Mouse (Mus musculus) hindbrain, postnatal 0 days (tissue): Measurements from ENCODE around the gene Ets1. TPM values are rescaled to one million over a fixed set of nuclear protein-coding genes. Genes with fewer than 3 reads are reported as not detected.

Source experiments
- ATAC-seq: fragments of 200-750 bp; cut with Nextera tagmentation; 2 replicates; pipeline ENCODE4 v1.8.0; 2017; ENCODE audit warnings: mild to moderate bottlenecking, moderate TSS enrichment, moderate library complexity
- DNase-seq: peaks from one replicate; pipeline ENCODE4 v3.0.0-alpha.2; 2015; ENCODE audit warnings: low spot score
- H3K27ac ChIP-seq: fragments of 300-500 bp; sonication (generic); 2 replicates; pipeline ENCODE4 v1.5.1; 2014; ENCODE audit warnings: mild to moderate bottlenecking
- H3K27me3 ChIP-seq: fragments of 300-500 bp; sonication (generic); 2 replicates; pipeline ENCODE4 v1.6.1; 2014; ENCODE audit warnings: low read length, mixed read lengths; ENCODE audit not compliant: insufficient read depth
- H3K36me3 ChIP-seq: fragments of 300-500 bp; sonication (generic); 2 replicates; pipeline ENCODE4 v1.6.1; 2014; ENCODE audit warnings: low read length, mixed read lengths; ENCODE audit not compliant: insufficient read depth
- H3K4me1 ChIP-seq: fragments of 300-500 bp; sonication (generic); 2 replicates; pipeline ENCODE4 v1.6.1; 2014; ENCODE audit warnings: antibody characterized with exemption, low read length, mixed read lengths; ENCODE audit not compliant: insufficient read depth
- H3K4me2 ChIP-seq: fragments of 300-500 bp; sonication (generic); 2 replicates; pipeline ENCODE4 v1.6.1; 2014; ENCODE audit warnings: low read depth, mild to moderate bottlenecking, low read length, moderate library complexity, mixed read lengths
- H3K4me3 ChIP-seq: fragments of 300-500 bp; sonication (generic); 2 replicates; pipeline ENCODE4 v1.5.1; 2014; ENCODE audit warnings: low read length
- H3K9ac ChIP-seq: fragments of 300-500 bp; sonication (generic); replicated peaks from 2 replicates; pipeline ENCODE4 v1.6.1; 2014; ENCODE audit warnings: mild to moderate bottlenecking, low read length, moderate library complexity, mixed read lengths
- H3K9me3 ChIP-seq: fragments of 300-500 bp; sonication (generic); 2 replicates; pipeline ENCODE4 v1.6.1; 2016; ENCODE audit warnings: low read length, mixed read lengths
- CTCF ChIP-seq: IDR thresholded peaks from 2 replicates; pipeline ENCODE4 v1.5.1; 2016; ENCODE audit warnings: antibody characterized with exemption, control low read depth, low read depth
- WGBS: fragments of 180-500 bp; shearing (Covaris S2); extraction: QIAGEN DNeasy Blood & Tissue Kit; methylation state at CpG from one replicate; pipeline ENCODE4 v1.1.7; 2014; 5-methylcytosine and 5-hydroxymethylcytosine counted together
- polyA plus RNA-seq: library from polyadenylated mRNA; unstranded; fragments of >200 nt; fragmentation: Nextera tagmentation; extraction: Ambion mirVana; gene quantifications from 2 replicates; pipeline ENCODE4 v1.2.1, GENCODE M21; 2015
- total RNA-seq: library from RNA; depleted of rRNA; stranded (reverse); fragments of >200 nt; gene quantifications from 2 replicates; pipeline ENCODE4 v1.2.3, GENCODE M21; 2014

Ets1 gene
- total and polyA plus RNA-seq, 2 experiments from 2014 or later = 9.9 to 14.0 TPM

DNA sequence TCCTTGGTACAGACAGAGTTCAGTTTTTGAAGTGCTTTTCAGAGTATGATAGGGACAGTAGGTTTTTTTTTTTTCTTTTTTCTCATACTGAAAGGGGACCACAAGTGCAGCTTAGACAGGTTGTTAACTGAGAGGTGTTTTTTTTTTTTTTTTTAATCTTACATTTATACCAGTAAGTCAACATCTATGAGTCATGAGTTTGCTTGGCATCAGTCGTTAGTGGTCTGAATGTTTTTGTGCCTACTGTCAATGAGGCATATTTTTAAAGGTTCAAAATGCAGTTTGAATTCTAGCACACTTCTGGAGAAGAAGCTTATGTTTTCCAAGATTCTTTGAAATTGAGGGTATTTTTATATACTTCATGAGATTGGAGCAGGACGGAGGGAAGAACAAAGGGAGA, 56.9 kb downstream of the Ets1 start:
- H3K4me2 ChIP-seq = no peak overlapping the region
- H3K27me3 ChIP-seq = peaks cover 54% of the 10 kb centered on the region; the same call in 1 of the 2 replicates
- no peak overlapping the region for H3K4me3 ChIP-seq
- peaks cover 3% of the 10 kb centered on the region; the same call in 1 of the 2 replicates for H3K4me1 ChIP-seq
- no peak overlapping the region for H3K9ac ChIP-seq
- ATAC-seq (no peak), DNase-seq (no peak)
- WGBS = 88% methylated on average over 2 of the region's 2 CpGs
- H3K36me3 ChIP-seq = no peaks in the 10 kb centered on the region
- no peak for TF ChIP-seq CTCF
- H3K9me3 ChIP-seq = no peaks in the 10 kb centered on the region
- no peak overlapping the region for H3K27ac ChIP-seq

GRCm38 (mm10) chr9:32693411-32693810, 57.4 kb downstream of the Ets1 start:
- no peak for DNase-seq
- WGBS = 80% methylated on average over 3 of the region's 3 CpGs
- Histone ChIP-seq H3K27ac (no peak overlapping the region), H3K4me3 (no peak overlapping the region), H3K9ac (no peak overlapping the region), H3K4me2 (no peak overlapping the region), H3K9me3 (no peaks in the 10 kb centered on the region), H3K4me1 (peaks cover 3% of the 10 kb centered on the region; the same call in 1 of the 2 replicates), H3K27me3 (peaks cover 54% of the 10 kb centered on the region; the same call in 1 of the 2 replicates), H3K36me3 (no peaks in the 10 kb centered on the region)
- no peak for TF ChIP-seq CTCF
- no peak for ATAC-seq

DNA sequence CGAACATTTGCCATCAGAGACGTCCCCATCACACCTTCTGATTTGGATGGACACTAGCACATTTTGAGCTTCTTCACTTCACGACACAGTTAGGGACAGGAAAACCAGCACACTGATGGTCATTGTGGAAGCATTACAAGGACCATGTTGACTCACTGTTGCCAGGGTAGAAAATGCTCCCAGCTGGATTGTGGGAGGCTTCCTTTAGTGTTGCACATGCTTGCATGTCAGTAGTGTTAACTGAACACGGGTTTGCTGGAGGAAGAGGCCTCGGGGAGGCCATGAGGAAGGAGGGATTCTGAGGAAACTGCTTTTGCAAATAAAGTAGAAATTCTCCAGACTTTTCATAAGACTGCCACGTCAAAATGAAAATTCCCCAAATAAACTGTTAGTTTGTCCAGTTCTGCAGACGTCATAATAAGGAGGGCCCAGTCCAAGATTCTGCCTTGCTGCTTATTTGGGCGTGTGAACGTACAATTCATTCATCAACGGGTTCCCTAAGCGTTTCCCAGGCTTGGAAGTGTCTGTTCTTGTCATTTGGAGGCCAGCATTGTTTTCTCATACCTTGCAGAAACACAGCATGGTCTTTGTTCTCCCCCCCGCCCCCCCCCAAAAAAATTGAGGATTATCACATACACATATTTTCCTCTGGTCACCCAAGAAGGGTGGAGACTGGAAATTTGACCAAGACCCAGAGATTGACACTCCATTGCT, 58.2 kb downstream of the Ets1 start:
- 71% methylated on average over 12 of the region's 12 CpGs for WGBS
- no peak for TF ChIP-seq CTCF
- H3K27ac ChIP-seq = no peak overlapping the region

DNA sequence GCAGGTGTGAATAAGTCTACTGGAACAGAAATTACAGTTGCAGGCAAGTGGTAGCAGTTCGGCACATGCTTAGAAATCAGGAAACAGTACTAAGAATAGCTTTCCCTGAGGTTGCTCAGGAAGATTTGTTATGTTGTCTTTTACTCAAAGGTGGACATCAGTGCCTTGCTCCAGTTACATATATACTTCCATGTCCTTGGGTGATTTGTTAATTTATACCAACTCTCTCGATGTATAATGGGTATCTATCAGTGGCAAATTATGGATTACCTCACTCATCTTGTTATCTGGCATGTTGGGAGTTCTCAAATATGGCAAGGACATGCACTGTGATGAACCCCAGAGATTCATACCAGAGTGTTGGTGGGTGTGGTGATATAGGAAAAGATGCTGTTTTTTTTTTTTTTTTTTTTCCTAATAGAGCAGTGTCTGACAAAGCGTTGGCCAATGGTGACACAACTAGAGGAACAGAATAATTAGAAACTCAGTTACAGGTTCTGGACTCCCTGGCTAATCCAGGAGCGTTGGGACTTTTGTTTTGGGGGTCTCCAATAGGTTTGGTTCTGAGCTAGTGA, 59.0 kb downstream of the Ets1 start:
- Histone ChIP-seq H3K9ac (peak overlapping the region; percentile 45; the same call in 1 of the 2 replicates), H3K4me3 (peak overlapping the region; percentile 62), H3K4me1 (peaks cover 3% of the 10 kb centered on the region; the same call in 1 of the 2 replicates), H3K27ac (no peak overlapping the region), H3K4me2 (peak overlapping the region; percentile 91), H3K36me3 (no peaks in the 10 kb centered on the region), H3K9me3 (no peaks in the 10 kb centered on the region), H3K27me3 (peaks cover 61% of the 10 kb centered on the region)
- no peak for TF ChIP-seq CTCF
- WGBS = 56% methylated on average over 4 of the region's 4 CpGs
- no peak for DNase-seq
- no peak for ATAC-seq

More for the DNA sequence above, 58.2 kb downstream of the Ets1 start:
- peaks cover 61% of the 10 kb centered on the region for H3K27me3 ChIP-seq
- H3K9me3 ChIP-seq = no peaks in the 10 kb centered on the region
- no peak for ATAC-seq
- H3K4me3 ChIP-seq = no peak overlapping the region
- DNase-seq = no peak
- no peak overlapping the region for H3K9ac ChIP-seq
- H3K4me1 ChIP-seq = peaks cover 3% of the 10 kb centered on the region; the same call in 1 of the 2 replicates
- H3K4me2 ChIP-seq = no peak overlapping the region
- no peaks in the 10 kb centered on the region for H3K36me3 ChIP-seq

DNA sequence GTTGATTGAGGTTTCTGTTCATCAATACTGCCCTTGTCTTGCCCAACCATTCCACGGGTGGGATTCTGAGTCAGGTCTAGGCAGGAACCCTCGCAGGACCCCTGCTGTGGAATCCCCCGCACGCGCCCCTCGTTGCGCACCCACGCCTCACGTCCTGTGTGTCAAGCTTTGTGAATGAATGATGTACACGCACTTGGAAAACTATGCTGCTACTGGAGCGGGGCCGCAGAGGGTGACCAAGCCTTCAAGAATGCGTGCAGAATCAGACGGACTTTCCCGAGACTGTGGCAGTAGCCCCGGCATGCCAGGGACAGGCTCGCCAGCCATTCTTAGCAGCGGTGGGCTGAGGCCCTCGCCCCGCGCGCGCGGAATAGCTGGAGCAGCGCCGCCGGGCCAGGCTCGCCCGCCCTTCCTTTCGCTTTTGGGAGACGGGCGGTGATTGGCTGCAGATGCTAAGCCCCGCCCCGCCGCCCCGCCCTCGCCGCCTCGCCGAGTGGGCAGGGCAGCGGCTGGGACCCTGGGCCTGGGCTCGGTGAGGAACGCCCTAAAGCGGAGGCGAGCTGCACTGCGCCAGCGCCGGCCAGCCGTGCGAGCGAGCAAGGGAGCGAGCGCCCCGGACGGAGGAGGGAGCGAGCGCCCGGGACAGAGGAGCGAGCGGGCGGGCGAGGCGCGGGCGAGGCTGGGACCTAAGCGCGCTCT, 59.6 kb downstream of the Ets1 start:
- WGBS = under 1% methylated on average over 64 of the region's 67 CpGs
- TF ChIP-seq CTCF = no peak
- peaks cover 54% of the 10 kb centered on the region for H3K27me3 ChIP-seq
- peak overlapping the region; percentile 45 for H3K9ac ChIP-seq
- H3K4me2 ChIP-seq = peak overlapping the region; percentile 91
- peak overlapping the region; percentile 64 for H3K27ac ChIP-seq
- ATAC-seq (peak; percentile 96), DNase-seq (peak; percentile 85)
- H3K36me3 ChIP-seq = no peaks in the 10 kb centered on the region
- peaks cover 3% of the 10 kb centered on the region; the same call in 1 of the 2 replicates for H3K4me1 ChIP-seq
- H3K9me3 ChIP-seq = no peaks in the 10 kb centered on the region
- peak overlapping the region; percentile 62 for H3K4me3 ChIP-seq

- Histone ChIP-seq H3K9ac (peak overlapping the region; percentile 45; the same call in 1 of the 2 replicates), H3K27ac (peak overlapping the region; percentile 64), H3K4me1 (peaks cover 3% of the 10 kb centered on the region; the same call in 1 of the 2 replicates), H3K4me3 (peak overlapping the region; percentile 62), H3K9me3 (no peaks in the 10 kb centered on the region), H3K27me3 (peaks cover 49% of the 10 kb centered on the region), H3K36me3 (no peaks in the 10 kb centered on the region), H3K4me2 (peak overlapping the region; percentile 91)
- ATAC-seq (peak; percentile 30), DNase-seq (no peak)
- TF ChIP-seq CTCF = no peak
- 2% methylated on average over 13 of the region's 13 CpGs for WGBS
Observed at GRCm38 (mm10) chr9:32696259-32696658, 60.2 kb downstream of the Ets1 start.
